Mouse (Mus musculus) spleen, adult 10 weeks (tissue): ENCODE measurements around the gene Tbc1d15. TPM values are rescaled to one million over a fixed set of nuclear protein-coding genes. Genes with fewer than 3 reads are reported as not detected.

Source experiments
- polyA plus RNA-seq: library from polyadenylated mRNA; stranded (reverse); fragments of 350-450 nt; fragmentation: Illumina TruSeq; extraction: RNeasy Lipid Tissue Mini Kit (QIAGEN cat#74804); gene quantifications from one replicate; pipeline ENCODE4 v1.2.3, GENCODE M21; 2015; ENCODE audit warnings: low replicate concordance; ENCODE audit not compliant: insufficient read depth

Gene Tbc1d15
- 93.2 TPM for polyA plus RNA-seq

GRCm38 (mm10) chr10:115251088-115251934 lies at the start of gene Tbc1d15:
Gene Tbc1d15, minus strand, starts transcription at chr10:115251467.

GRCm38 (mm10) chr10:115184697-115185096 lies 66.6 kb downstream of the Tbc1d15 start, which contains the start of gene Tph2:
Gene Tph2, minus strand, starts transcription at chr10:115185022.

Other genes starting within 250 kb of the Tbc1d15 start
- gene Tph2, start 66.4 kb downstream of the Tbc1d15 start, polyA plus RNA-seq, result not detected
- gene Rab21, start 64.1 kb upstream of the Tbc1d15 start, polyA plus RNA-seq, result 77.7 TPM
- gene Tmem19, start 111.0 kb upstream of the Tbc1d15 start, polyA plus RNA-seq, result 36.5 TPM
- 20.1 TPM for gene Thap2, start 133.0 kb upstream of the Tbc1d15 start, polyA plus RNA-seq
- gene Zfc3h1, start 133.5 kb upstream of the Tbc1d15 start, polyA plus RNA-seq, result 232 TPM